ENCODE assay signal across 15 mouse cellular contexts in the genomic region with DNA sequence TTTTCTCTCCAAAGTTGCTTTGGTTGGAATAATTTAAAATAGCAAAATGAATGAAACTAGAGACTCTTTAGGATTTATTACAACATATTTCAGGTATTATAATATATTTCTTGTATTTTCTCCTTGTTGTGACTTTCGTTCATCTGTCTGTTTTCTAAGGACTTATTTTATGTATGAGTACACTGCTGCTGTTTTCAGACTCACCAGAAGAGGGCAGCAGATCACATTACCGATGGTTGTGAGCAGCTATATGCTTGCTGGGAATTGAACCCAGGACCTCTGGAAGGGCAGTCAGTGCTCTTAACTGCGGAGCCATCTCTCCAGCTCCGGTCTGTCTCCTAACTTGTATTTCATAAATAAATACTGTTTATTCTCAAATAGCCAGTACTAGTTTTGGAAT.
A peak's percentile ranks its signal among the peaks of the same experiment; 100 is the strongest.
DNase-seq lines count a peak whose midpoint lies in the region; ATAC-seq lines count a peak whose summit lies in the region.
"Had no signal": no experiment of that assay in that cellular context is flagged by ENCODE, and none has a peak within 500 bp of the region (broad histone marks: within the 10 kb centered on the region; RNA-seq: fewer than 3 reads in every experiment).

No protein-coding gene starts in this region.

- no peaks in the 10 kb centered on the region for H3K4me1 ChIP-seq in forebrain, embryonic 16.5 days (replicated peaks; ENCODE audit: control insufficient read depth, insufficient read depth, low read length)
- H3K4me1 ChIP-seq: forebrain, embryonic 10.5 days; liver, embryonic 13.5 days; midbrain, embryonic 12.5 days; neural tube, embryonic 13.5 days had no signal

- no peak overlapping the region for H3K27ac ChIP-seq in forebrain, embryonic 16.5 days (ENCODE audit: low read length)
- H3K27ac ChIP-seq: forebrain, embryonic 10.5 days; liver, embryonic 13.5 days; midbrain, embryonic 12.5 days; neural tube, embryonic 13.5 days had no signal

- H3K4me2 ChIP-seq in forebrain, embryonic 16.5 days (ENCODE audit: low read length): no peak overlapping the region
- H3K4me2 ChIP-seq: liver, embryonic 13.5 days; midbrain, embryonic 12.5 days; neural tube, embryonic 13.5 days had no signal

- no peaks in the 10 kb centered on the region for H3K36me3 ChIP-seq in forebrain, embryonic 16.5 days (ENCODE audit: control insufficient read depth, insufficient read depth)
- H3K36me3 ChIP-seq: forebrain, embryonic 10.5 days; liver, embryonic 13.5 days; midbrain, embryonic 12.5 days; neural tube, embryonic 13.5 days had no signal

- no peak for ATAC-seq in megakaryocyte-erythroid progenitor cell, adult 5-6 weeks (replicated peaks; ENCODE audit: low FRiP score, low TSS enrichment, poor library complexity, severe bottlenecking)
- ATAC-seq in forebrain, embryonic 16.5 days: no peak
- ATAC-seq: activated CD4-positive, CD25-positive, alpha-beta regulatory T cell, adult 4 months had no signal

- H3K9ac ChIP-seq in forebrain, embryonic 16.5 days (replicated peaks; ENCODE audit: low read depth, low read length): no peak overlapping the region
- H3K9ac ChIP-seq: liver, embryonic 13.5 days; midbrain, embryonic 12.5 days; neural tube, embryonic 13.5 days had no signal

- no peak overlapping the region for H3K4me3 ChIP-seq in forebrain, embryonic 16.5 days (replicated peaks; ENCODE audit: low read length)
- H3K4me3 ChIP-seq: forebrain, embryonic 10.5 days; liver, embryonic 13.5 days; midbrain, embryonic 12.5 days; neural tube, embryonic 13.5 days had no signal

- 63% methylated on average over 4 of the region's 4 CpGs for WGBS in forebrain, embryonic 16.5 days

- no peaks in the 10 kb centered on the region for H3K27me3 ChIP-seq in forebrain, embryonic 16.5 days (replicated peaks; ENCODE audit: control insufficient read depth, insufficient read depth, low read length)
- H3K27me3 ChIP-seq: liver, embryonic 13.5 days; midbrain, embryonic 12.5 days; neural tube, embryonic 13.5 days had no signal

- no peaks in the 10 kb centered on the region for H3K9me3 ChIP-seq in forebrain, embryonic 16.5 days (ENCODE audit: control insufficient read depth, low read length)
- H3K9me3 ChIP-seq: forebrain, embryonic 10.5 days; liver, embryonic 13.5 days; midbrain, embryonic 12.5 days; neural tube, embryonic 13.5 days had no signal

- peak; percentile 4 for DNase-seq in adrenal gland, postnatal 10 days
- no peak for DNase-seq in adrenal gland, adult 2 months
- peak; percentile 7 to 9 for DNase-seq in kidney, postnatal 4 days
- no peak for DNase-seq in kidney, postnatal 14 days
- DNase-seq in 416B (ENCODE audit: low read depth): peak; percentile 35
- DNase-seq in ZHBTc4 (ENCODE audit: low read depth, low spot score): peak; percentile 51
- DNase-seq: gastrocnemius, postnatal 25 days; kidney, adult 2 months; liver, embryonic 13.5 days had no signal

Comparison
In these comparisons a context has a peak if more than half of its experiments do, and no peak if none do; other contexts are left out.
1. DNase-seq: peak in adrenal gland, postnatal 10 days (single experiment), kidney, postnatal 4 days (2 of 2), 416B (single experiment) and ZHBTc4 (single experiment); none in adrenal gland, adult 2 months (single experiment) and kidney, postnatal 14 days (single experiment).